Mouse (Mus musculus): Measurements from ENCODE around the gene Btbd3.
A peak's percentile ranks its signal among the peaks of the same experiment; 100 is the strongest.

Btbd3 gene

GRCm38 (mm10) chr2:138515531-138515930 lies 259.2 kb downstream of the Btbd3 start:
- peak; percentile 52 for DNase-seq (ENCODE audit: extremely low read depth, low read depth, low spot score)

- DNase-seq (ENCODE audit: extremely low read depth, low read depth, low spot score) = no peak
Measured at GRCm38 (mm10) chr2:138528461-138528860, 272.1 kb downstream of the Btbd3 start.

GRCm38 (mm10) chr2:138531160-138531967 lies 275.0 kb downstream of the Btbd3 start:
- DNase-seq (ENCODE audit: extremely low read depth, low read depth, low spot score) = no peak

- no peak for DNase-seq (ENCODE audit: extremely low read depth, low read depth, low spot score)
Measured at GRCm38 (mm10) chr2:138531992-138532391, 275.6 kb downstream of the Btbd3 start.

GRCm38 (mm10) chr2:138539655-138540054 lies 283.3 kb downstream of the Btbd3 start:
- peak; percentile 63 for DNase-seq (ENCODE audit: extremely low read depth, low read depth, low spot score)

- DNase-seq (ENCODE audit: extremely low read depth, low read depth, low spot score) = no peak
Measured at GRCm38 (mm10) chr2:138548990-138549389, 292.6 kb downstream of the Btbd3 start.

GRCm38 (mm10) chr2:138551516-138551915 lies 295.2 kb downstream of the Btbd3 start:
- DNase-seq (ENCODE audit: extremely low read depth, low read depth, low spot score) = no peak

- no peak for DNase-seq (ENCODE audit: extremely low read depth, low read depth, low spot score)
Measured at GRCm38 (mm10) chr2:138555106-138555862, 298.9 kb downstream of the Btbd3 start.

GRCm38 (mm10) chr2:138585930-138586329 lies 329.6 kb downstream of the Btbd3 start:
- no peak for DNase-seq (ENCODE audit: extremely low read depth, low read depth, low spot score)

GRCm38 (mm10) chr2:138587335-138587734 lies 331.0 kb downstream of the Btbd3 start:
- no peak for DNase-seq (ENCODE audit: extremely low read depth, low read depth, low spot score)

GRCm38 (mm10) chr2:138587795-138588545 lies 331.6 kb downstream of the Btbd3 start:
- no peak for DNase-seq (ENCODE audit: extremely low read depth, low read depth, low spot score)

- DNase-seq (ENCODE audit: extremely low read depth, low read depth, low spot score) = no peak
Measured at GRCm38 (mm10) chr2:138589105-138589504, 332.7 kb downstream of the Btbd3 start.

GRCm38 (mm10) chr2:138590307-138590706 lies 333.9 kb downstream of the Btbd3 start:
- DNase-seq (ENCODE audit: extremely low read depth, low read depth, low spot score) = no peak

- DNase-seq (ENCODE audit: extremely low read depth, low read depth, low spot score) = no peak
Measured at GRCm38 (mm10) chr2:138612361-138612760, 356.0 kb downstream of the Btbd3 start.

GRCm38 (mm10) chr2:138617501-138617900 lies 361.1 kb downstream of the Btbd3 start:
- no peak for DNase-seq (ENCODE audit: extremely low read depth, low read depth, low spot score)
